Mouse (Mus musculus): ENCODE data around the gene Slc15a2. TPM values are rescaled to one million over a fixed set of nuclear protein-coding genes. Genes with fewer than 3 reads are reported as not detected.

The Slc15a2 gene
- polyA plus RNA-seq (2015; fragmentation: Nextera tagmentation; extraction: Ambion mirVana), result 1.9 TPM in 2 replicates

DNA sequence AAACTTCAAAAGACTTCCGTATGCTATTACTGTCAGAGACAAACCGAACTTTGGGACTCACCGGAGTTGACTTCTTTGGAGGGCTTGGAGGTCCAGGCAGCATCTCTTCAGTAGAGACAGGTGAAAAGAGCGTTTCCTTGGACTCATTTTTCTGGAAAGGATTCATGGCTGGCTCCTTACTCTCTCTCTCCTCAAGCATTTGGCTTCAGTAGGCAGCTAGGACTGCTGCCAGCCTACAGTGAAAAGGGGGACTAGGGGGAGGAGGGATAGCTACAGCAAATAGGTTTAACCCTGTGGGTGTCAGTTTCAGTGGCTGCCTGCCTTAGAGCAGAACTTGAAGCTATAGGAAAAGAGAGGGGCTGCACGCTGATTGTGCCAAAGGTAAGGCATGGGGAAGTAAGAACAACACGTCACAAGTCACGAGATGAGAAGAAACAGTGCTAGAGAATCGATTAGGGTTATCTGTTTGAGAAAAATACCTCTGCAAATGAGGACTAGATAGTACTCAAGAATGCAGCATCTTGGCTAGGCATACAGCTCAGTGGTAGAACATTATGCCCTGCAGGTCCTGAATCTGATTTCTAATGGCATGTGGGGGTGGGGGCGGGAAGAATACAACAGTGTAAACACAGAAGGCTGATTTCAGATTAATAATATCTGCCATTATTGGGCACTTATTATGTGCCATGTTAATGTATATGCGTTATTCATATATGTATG, at the start of gene Slc15a2:
Gene Slc15a2, minus strand, starts transcription at position 369 of the 720 bp plus-strand sequence.
- no peaks in the 10 kb centered on the region for H3K36me3 ChIP-seq
- no peak within 1 kb of the TSS for H3K27ac ChIP-seq
- WGBS (ENCODE audit: insufficient replicate concordance), result 56% methylated on average over 10 of the region's 10 CpGs
- no peaks in the 10 kb centered on the region for H3K9me3 ChIP-seq (replicated peaks)
- no peak for DNase-seq
- no peak within 1 kb of the TSS for H3K9ac ChIP-seq
- ATAC-seq (ENCODE audit: low read depth), result no peak
- H3K4me2 ChIP-seq, result no peak within 1 kb of the TSS
- H3K27me3 ChIP-seq, result no peaks in the 10 kb centered on the region
- H3K4me3 ChIP-seq (replicated peaks), result no peak within 1 kb of the TSS
- no peaks in the 10 kb centered on the region for H3K4me1 ChIP-seq (replicated peaks)

- Histone ChIP-seq H3K36me3 (no peaks in the 10 kb centered on the region), H3K27me3 (peaks cover 9% of the 10 kb centered on the region), H3K9me3 (replicated peaks) (no peaks in the 10 kb centered on the region), H3K27ac (no peak overlapping the region), H3K9ac (peak overlapping the region; percentile 86), H3K4me1 (replicated peaks) (peaks cover 11% of the 10 kb centered on the region), H3K4me3 (replicated peaks) (peak overlapping the region; percentile 84), H3K4me2 (peak overlapping the region; percentile 96)
- WGBS (ENCODE audit: insufficient replicate concordance), result 14% methylated on average over 11 of the region's 11 CpGs
- no peak for DNase-seq
- ATAC-seq (ENCODE audit: low read depth), result no peak
Measured at GRCm38 (mm10) chr16:36828820-36829219, 44.1 kb upstream of the Slc15a2 start.

DNA sequence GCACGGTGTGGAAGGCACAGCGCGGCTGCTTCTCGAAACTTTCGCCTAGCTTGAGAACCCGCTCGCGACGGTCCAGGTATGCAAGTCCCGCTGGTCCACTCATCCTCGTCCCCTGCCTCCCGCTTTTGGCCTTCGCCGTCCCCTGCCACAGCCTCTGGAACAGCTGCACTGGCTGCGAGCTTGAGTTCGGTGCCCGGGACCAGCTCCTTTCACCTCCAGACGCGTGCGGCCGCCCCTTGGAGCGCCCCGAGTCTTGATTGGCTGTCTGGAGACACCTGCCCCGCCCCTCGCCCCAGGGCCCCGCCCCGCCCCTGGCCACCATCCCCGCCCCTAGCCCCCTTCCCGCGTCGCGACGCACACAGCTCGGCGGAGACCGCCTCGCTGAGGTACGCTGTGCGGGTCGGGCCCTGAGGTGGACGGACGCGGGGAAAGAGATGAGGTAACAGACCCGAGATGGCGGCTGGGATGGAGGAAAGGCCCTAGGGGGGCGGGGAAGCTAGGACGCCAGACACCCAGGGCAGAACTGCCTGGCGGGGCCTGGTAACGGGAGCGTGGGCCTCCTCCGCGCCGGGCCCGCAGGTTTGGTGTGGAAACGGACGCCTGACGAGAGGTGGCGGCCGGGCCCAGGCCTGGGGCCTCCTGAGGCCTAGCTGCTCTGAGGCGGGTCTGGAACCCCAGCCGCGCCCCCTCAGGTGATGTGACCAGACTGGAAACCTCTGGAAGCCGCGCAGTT, 43.5 kb upstream of the Slc15a2 start, which contains the start of gene Iqcb1:
Gene Iqcb1, plus strand, starts transcription at position 332 of the 733 bp plus-strand sequence.
- peak; percentile 99 for ATAC-seq (ENCODE audit: low read depth)
- peaks cover 11% of the 10 kb centered on the region for H3K4me1 ChIP-seq (replicated peaks)
- H3K27ac ChIP-seq, result peak within 1 kb of the TSS; percentile 30
- H3K27me3 ChIP-seq, result peaks cover 9% of the 10 kb centered on the region
- no peaks in the 10 kb centered on the region for H3K36me3 ChIP-seq
- H3K4me2 ChIP-seq, result peak within 1 kb of the TSS; percentile 96
- no peaks in the 10 kb centered on the region for H3K9me3 ChIP-seq (replicated peaks)
- under 1% methylated on average over 64 of the region's 64 CpGs for WGBS (ENCODE audit: insufficient replicate concordance)
- peak within 1 kb of the TSS; percentile 84 for H3K4me3 ChIP-seq (replicated peaks)
- peak; percentile 82 for DNase-seq
- H3K9ac ChIP-seq, result peak within 1 kb of the TSS; percentile 86

DNA sequence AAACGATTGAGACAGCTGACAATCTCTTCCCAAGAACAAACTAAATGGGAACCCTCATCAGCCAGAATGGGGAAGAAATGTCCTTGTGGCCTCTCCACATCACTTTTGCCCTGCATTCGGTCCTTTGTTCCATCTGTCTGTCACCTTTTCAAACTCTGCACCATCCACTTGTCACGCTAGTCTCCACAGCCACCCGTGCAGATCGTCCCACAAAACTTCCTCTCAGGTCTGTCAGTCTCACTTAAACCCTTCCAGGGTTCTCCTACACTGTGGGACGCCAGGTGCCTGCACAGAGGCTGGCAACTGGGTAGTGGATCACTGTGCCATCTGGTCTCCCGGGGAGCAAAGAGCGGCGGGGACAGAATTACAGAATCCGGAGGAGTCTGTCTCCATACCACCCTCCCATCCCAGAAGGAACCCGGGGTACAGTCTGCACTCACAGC, 42.9 kb upstream of the Slc15a2 start:
- Histone ChIP-seq H3K36me3 (no peaks in the 10 kb centered on the region), H3K4me2 (peak overlapping the region; percentile 96), H3K27me3 (peaks cover 9% of the 10 kb centered on the region), H3K4me1 (replicated peaks) (peaks cover 11% of the 10 kb centered on the region), H3K9ac (peak overlapping the region; percentile 86), H3K4me3 (replicated peaks) (peak overlapping the region; percentile 84), H3K9me3 (replicated peaks) (no peaks in the 10 kb centered on the region), H3K27ac (no peak overlapping the region)
- ATAC-seq (ENCODE audit: low read depth), result peak; percentile 69
- DNase-seq, result no peak
- 6% methylated on average over 11 of the region's 11 CpGs for WGBS (ENCODE audit: insufficient replicate concordance)

GRCm38 (mm10) chr16:36821474-36821873, 36.7 kb upstream of the Slc15a2 start:
- H3K9me3 ChIP-seq (replicated peaks), result no peaks in the 10 kb centered on the region
- H3K9ac ChIP-seq, result no peak overlapping the region
- H3K4me1 ChIP-seq (replicated peaks), result peaks cover 7% of the 10 kb centered on the region; the same call in 1 of the 2 replicates
- peak; percentile 41; the same call in 1 of the 2 replicates for ATAC-seq (ENCODE audit: low read depth)
- no peak overlapping the region for H3K27ac ChIP-seq
- no peak overlapping the region for H3K4me3 ChIP-seq (replicated peaks)
- H3K27me3 ChIP-seq, result 0 out of 2 replicates have a peak, but pooled peaks cover 5% of the 10 kb centered on the region
- no peak overlapping the region for H3K4me2 ChIP-seq
- WGBS (ENCODE audit: insufficient replicate concordance), result 5% methylated on average over 3 of the region's 3 CpGs
- no peak for DNase-seq
- no peaks in the 10 kb centered on the region for H3K36me3 ChIP-seq

GRCm38 (mm10) chr16:36820747-36821146, 36.0 kb upstream of the Slc15a2 start:
- ATAC-seq (ENCODE audit: low read depth), result no peak
- WGBS (ENCODE audit: insufficient replicate concordance), result 61% methylated on average over 3 of the region's 3 CpGs
- Histone ChIP-seq H3K27ac (no peak overlapping the region), H3K27me3 (no peaks in the 10 kb centered on the region), H3K9ac (no peak overlapping the region), H3K36me3 (no peaks in the 10 kb centered on the region), H3K9me3 (replicated peaks) (no peaks in the 10 kb centered on the region), H3K4me2 (no peak overlapping the region), H3K4me3 (replicated peaks) (no peak overlapping the region), H3K4me1 (replicated peaks) (peaks cover 7% of the 10 kb centered on the region; the same call in 1 of the 2 replicates)
- no peak for DNase-seq

- 60% methylated on average over 6 of the region's 6 CpGs for WGBS (ENCODE audit: insufficient replicate concordance)
- ATAC-seq (ENCODE audit: low read depth), result no peak
Measured at GRCm38 (mm10) chr16:36820016-36820415, 35.3 kb upstream of the Slc15a2 start.

DNA sequence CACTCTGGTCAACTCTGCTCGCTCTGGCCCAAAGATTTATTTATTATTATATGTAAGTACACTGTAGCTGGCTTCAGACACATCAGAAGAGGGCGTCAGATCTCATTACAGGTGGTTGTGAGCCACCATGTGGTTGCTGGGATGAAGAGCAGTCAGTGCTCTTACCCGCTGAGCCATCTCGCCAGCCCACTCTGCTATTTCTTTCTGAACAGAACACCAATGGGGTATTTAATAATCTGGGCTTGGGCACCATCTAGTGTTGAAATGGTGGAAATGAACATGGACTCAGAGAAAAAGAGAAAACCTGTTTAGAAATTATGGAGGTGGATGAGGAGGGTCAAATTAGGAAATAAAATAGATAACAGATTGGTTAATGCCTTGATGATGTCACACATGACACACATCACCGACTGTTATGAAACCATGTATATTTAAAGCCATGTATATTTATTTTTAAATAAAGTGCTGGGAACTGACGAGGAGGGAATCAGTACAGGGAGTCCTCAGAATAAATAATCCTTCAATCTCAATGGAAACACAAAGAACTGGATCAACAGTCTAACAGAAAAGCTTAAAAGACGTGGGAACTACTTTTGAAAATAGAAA, 32.7 kb upstream of the Slc15a2 start:
- WGBS (ENCODE audit: insufficient replicate concordance), result 19% methylated on average over 7 of the region's 7 CpGs
- H3K27ac ChIP-seq, result no peak overlapping the region
- no peak overlapping the region for H3K9ac ChIP-seq
- no peaks in the 10 kb centered on the region for H3K9me3 ChIP-seq (replicated peaks)
- H3K4me2 ChIP-seq, result no peak overlapping the region
- H3K4me1 ChIP-seq (replicated peaks), result peaks cover 7% of the 10 kb centered on the region; the same call in 1 of the 2 replicates
- H3K36me3 ChIP-seq, result no peaks in the 10 kb centered on the region
- H3K27me3 ChIP-seq, result no peaks in the 10 kb centered on the region
- no peak overlapping the region for H3K4me3 ChIP-seq (replicated peaks)
- peak; percentile 37 for DNase-seq
- peak; percentile 61 for ATAC-seq (ENCODE audit: low read depth)

More at GRCm38 (mm10) chr16:36820016-36820415, 35.3 kb upstream of the Slc15a2 start:
- H3K36me3 ChIP-seq, result no peaks in the 10 kb centered on the region
- peaks cover 7% of the 10 kb centered on the region; the same call in 1 of the 2 replicates for H3K4me1 ChIP-seq (replicated peaks)
- no peak overlapping the region for H3K4me3 ChIP-seq (replicated peaks)
- H3K9me3 ChIP-seq (replicated peaks), result no peaks in the 10 kb centered on the region
- no peak overlapping the region for H3K9ac ChIP-seq
- no peaks in the 10 kb centered on the region for H3K27me3 ChIP-seq
- H3K4me2 ChIP-seq, result no peak overlapping the region
- no peak overlapping the region for H3K27ac ChIP-seq
- DNase-seq, result no peak

GRCm38 (mm10) chr16:36816916-36817315, 32.2 kb upstream of the Slc15a2 start:
- no peak for DNase-seq
- H3K4me2 ChIP-seq, result no peak overlapping the region
- no peak for ATAC-seq (ENCODE audit: low read depth)

GRCm38 (mm10) chr16:36813680-36814079, 28.9 kb upstream of the Slc15a2 start:
- Histone ChIP-seq H3K27ac (no peak overlapping the region), H3K9ac (no peak overlapping the region), H3K9me3 (replicated peaks) (no peaks in the 10 kb centered on the region), H3K36me3 (no peaks in the 10 kb centered on the region), H3K4me3 (replicated peaks) (no peak overlapping the region), H3K27me3 (no peaks in the 10 kb centered on the region), H3K4me1 (replicated peaks) (no peaks in the 10 kb centered on the region; the same call in 1 of the 2 replicates), H3K4me2 (no peak overlapping the region)
- WGBS (ENCODE audit: insufficient replicate concordance), result 32% methylated on average over 3 of the region's 3 CpGs
- DNase-seq (peak; percentile 31), ATAC-seq (ENCODE audit: low read depth) (peak; percentile 86)

More at GRCm38 (mm10) chr16:36816916-36817315, 32.2 kb upstream of the Slc15a2 start:
- no peak overlapping the region for H3K27ac ChIP-seq
- no peak overlapping the region for H3K9ac ChIP-seq
- no peaks in the 10 kb centered on the region for H3K9me3 ChIP-seq (replicated peaks)
- peaks cover 6% of the 10 kb centered on the region; the same call in 1 of the 2 replicates for H3K4me1 ChIP-seq (replicated peaks)
- H3K36me3 ChIP-seq, result no peaks in the 10 kb centered on the region
- no peak overlapping the region for H3K4me3 ChIP-seq (replicated peaks)
- no peaks in the 10 kb centered on the region for H3K27me3 ChIP-seq

- ATAC-seq (ENCODE audit: low read depth) (no peak), DNase-seq (no peak)
- no peak overlapping the region for H3K27ac ChIP-seq
- no peaks in the 10 kb centered on the region; the same call in 1 of the 2 replicates for H3K4me1 ChIP-seq (replicated peaks)
- H3K27me3 ChIP-seq, result no peaks in the 10 kb centered on the region
- H3K9me3 ChIP-seq (replicated peaks), result no peaks in the 10 kb centered on the region
- no peaks in the 10 kb centered on the region for H3K36me3 ChIP-seq
- no peak overlapping the region for H3K4me2 ChIP-seq
- 74% methylated on average over 3 of the region's 3 CpGs for WGBS (ENCODE audit: insufficient replicate concordance)
- H3K4me3 ChIP-seq (replicated peaks), result no peak overlapping the region
- H3K9ac ChIP-seq, result no peak overlapping the region
Measured at GRCm38 (mm10) chr16:36808616-36809015, 23.9 kb upstream of the Slc15a2 start.
